Mouse (Mus musculus) stomach, postnatal 0 days (tissue): ENCODE results near the gene Catsper3. TPM values are rescaled to one million over a fixed set of nuclear protein-coding genes. Genes with fewer than 3 reads are reported as not detected.

Experiments used
- ATAC-seq: fragments of 200-750 bp; cut with Nextera tagmentation; 2 replicates; pipeline ENCODE4 v1.8.0; 2017; ENCODE audit not compliant: low FRiP score, low TSS enrichment
- DNase-seq: peaks from one replicate; pipeline ENCODE4 v3.0.0-alpha.2; 2016; ENCODE audit warnings: low spot score
- H3K27ac ChIP-seq: fragments of 300-500 bp; sonication (generic); replicated peaks from 2 replicates; pipeline ENCODE4 v1.5.1; 2014; ENCODE audit warnings: mild to moderate bottlenecking, control low read depth
- H3K27me3 ChIP-seq: fragments of 300-500 bp; sonication (generic); 2 replicates; pipeline ENCODE4 v1.6.1; 2014; ENCODE audit warnings: low read length; ENCODE audit not compliant: control insufficient read depth, insufficient read depth
- H3K36me3 ChIP-seq: fragments of 300-500 bp; sonication (generic); 2 replicates; pipeline ENCODE4 v1.6.1; 2014; ENCODE audit warnings: low read length, mixed read lengths; ENCODE audit not compliant: control insufficient read depth, insufficient read depth
- H3K4me1 ChIP-seq: fragments of 300-500 bp; sonication (generic); replicated peaks from 2 replicates; pipeline ENCODE4 v1.6.1; 2014; ENCODE audit warnings: antibody characterized with exemption; ENCODE audit not compliant: control insufficient read depth, insufficient read depth
- H3K4me2 ChIP-seq: fragments of 300-500 bp; sonication (generic); replicated peaks from 2 replicates; pipeline ENCODE4 v1.6.1; 2014; ENCODE audit warnings: low read depth, mild to moderate bottlenecking, control low read depth, moderate library complexity
- H3K4me3 ChIP-seq: fragments of 300-500 bp; sonication (generic); 2 replicates; pipeline ENCODE4 v1.5.1; 2014; ENCODE audit warnings: low read depth, low read length, control low read depth
- H3K9ac ChIP-seq: fragments of 300-500 bp; sonication (generic); 2 replicates; pipeline ENCODE4 v1.6.1; 2014; ENCODE audit warnings: mild to moderate bottlenecking, low read length, control low read depth, mixed read lengths
- H3K9me3 ChIP-seq: fragments of 300-500 bp; sonication (generic); 2 replicates; pipeline ENCODE4 v1.6.1; 2016; ENCODE audit warnings: low read length; ENCODE audit not compliant: control insufficient read depth
- CTCF ChIP-seq: IDR thresholded peaks from 2 replicates; pipeline ENCODE4 v1.5.1; 2016; ENCODE audit warnings: antibody characterized with exemption, low read depth, mild to moderate bottlenecking, moderate library complexity
- EP300 ChIP-seq: optimal IDR thresholded peaks from 2 replicates; pipeline ENCODE3; 2016; ENCODE audit warnings: antibody characterized with exemption
- WGBS: fragments of 180-500 bp; shearing (Covaris S2); extraction: QIAGEN DNeasy Blood & Tissue Kit; methylation state at CpG from one replicate; pipeline ENCODE4 v1.1.7; 2014; 5-methylcytosine and 5-hydroxymethylcytosine counted together
- polyA plus RNA-seq: library from polyadenylated mRNA; unstranded; fragments of >200 nt; fragmentation: Nextera tagmentation; extraction: Ambion mirVana; gene quantifications from 2 replicates; pipeline ENCODE4 v1.2.1, GENCODE M21; 2015

Catsper3 gene
- polyA plus RNA-seq, 1 experiment from 2014 or later, result 0.13 TPM

DNA sequence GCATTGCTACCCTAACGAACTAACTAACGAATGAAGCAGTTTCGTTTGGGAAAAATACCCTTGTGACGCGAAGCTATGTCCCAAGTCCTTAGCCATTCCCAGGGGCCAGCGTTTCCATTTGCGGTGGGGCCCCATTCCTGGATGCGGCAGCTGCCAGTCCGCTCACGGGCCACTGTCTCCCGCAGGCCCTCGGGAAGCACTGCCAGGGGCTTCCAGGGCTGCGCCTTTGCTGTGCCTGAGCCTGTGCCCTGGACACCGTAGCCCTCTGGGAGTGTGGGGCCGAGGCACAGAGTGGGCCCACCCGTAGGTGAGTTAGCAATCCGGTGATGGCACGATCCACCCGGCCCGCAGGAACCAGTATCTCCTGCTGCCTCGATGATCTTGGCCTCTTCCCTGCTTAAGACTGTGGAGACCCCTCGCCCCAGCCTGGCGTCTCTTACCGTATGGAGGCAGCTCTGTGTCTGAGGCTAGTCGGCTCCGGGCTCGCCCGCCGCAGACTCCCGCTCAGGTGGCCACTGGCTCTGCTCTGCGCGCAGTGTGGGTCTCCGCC is 51.3 kb downstream of the Catsper3 start:
- Histone ChIP-seq H3K9ac (peak overlapping the region; percentile 98), H3K4me1 (0 out of 2 replicates have a peak, but pooled peaks cover 3% of the 10 kb centered on the region), H3K27ac (peak overlapping the region; percentile 94), H3K36me3 (no peaks in the 10 kb centered on the region), H3K4me3 (peak overlapping the region; percentile 87), H3K27me3 (0 out of 2 replicates have a peak, but pooled peaks cover 3% of the 10 kb centered on the region), H3K9me3 (no peaks in the 10 kb centered on the region), H3K4me2 (peak overlapping the region; percentile 81)
- DNase-seq (no peak), ATAC-seq (no peak)
- WGBS, result 3% methylated on average over 32 of the region's 33 CpGs
- no peak for TF ChIP-seq EP300
- no peak for TF ChIP-seq CTCF

DNA sequence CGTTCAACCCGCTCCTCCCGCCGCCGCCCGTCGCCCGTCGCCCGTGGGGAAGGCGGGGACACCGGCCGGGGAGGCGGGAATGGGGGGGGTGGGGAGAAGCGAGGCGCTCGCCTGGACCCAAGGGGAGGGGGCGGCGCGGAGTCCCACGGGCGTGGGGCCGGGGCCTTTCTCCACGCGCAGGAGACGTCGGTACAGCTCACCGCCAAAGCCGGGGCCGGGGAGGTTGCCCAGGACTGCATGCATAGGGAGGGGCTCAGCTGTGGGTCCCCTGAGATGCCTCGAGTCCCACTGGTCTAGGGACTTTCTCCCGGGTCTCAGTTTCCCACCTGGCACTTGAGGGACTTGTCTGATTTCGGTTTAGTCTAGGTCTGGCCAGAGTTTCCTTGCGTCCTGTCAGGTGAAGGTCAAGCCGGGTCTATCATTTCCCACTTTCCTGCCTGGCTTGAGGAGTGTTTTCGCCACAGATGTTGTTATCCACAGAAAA is 51.8 kb downstream of the Catsper3 start, which contains the start of gene Pitx1:
TSS of gene Pitx1 (minus strand) at position 51 of the 484 bp plus-strand sequence.
- Histone ChIP-seq H3K4me1 (peaks cover 3% of the 10 kb centered on the region; the same call in 1 of the 2 replicates), H3K9ac (peak within 1 kb of the TSS; percentile 98), H3K9me3 (no peaks in the 10 kb centered on the region), H3K4me2 (peak within 1 kb of the TSS; percentile 81), H3K36me3 (no peaks in the 10 kb centered on the region), H3K4me3 (peak within 1 kb of the TSS; percentile 87), H3K27me3 (0 out of 2 replicates have a peak, but pooled peaks cover 3% of the 10 kb centered on the region), H3K27ac (peak within 1 kb of the TSS; percentile 94)
- 4% methylated on average over 33 of the region's 36 CpGs for WGBS
- no peak for DNase-seq
- no peak for ATAC-seq
- TF ChIP-seq CTCF (no peak), EP300 (no peak)

DNA sequence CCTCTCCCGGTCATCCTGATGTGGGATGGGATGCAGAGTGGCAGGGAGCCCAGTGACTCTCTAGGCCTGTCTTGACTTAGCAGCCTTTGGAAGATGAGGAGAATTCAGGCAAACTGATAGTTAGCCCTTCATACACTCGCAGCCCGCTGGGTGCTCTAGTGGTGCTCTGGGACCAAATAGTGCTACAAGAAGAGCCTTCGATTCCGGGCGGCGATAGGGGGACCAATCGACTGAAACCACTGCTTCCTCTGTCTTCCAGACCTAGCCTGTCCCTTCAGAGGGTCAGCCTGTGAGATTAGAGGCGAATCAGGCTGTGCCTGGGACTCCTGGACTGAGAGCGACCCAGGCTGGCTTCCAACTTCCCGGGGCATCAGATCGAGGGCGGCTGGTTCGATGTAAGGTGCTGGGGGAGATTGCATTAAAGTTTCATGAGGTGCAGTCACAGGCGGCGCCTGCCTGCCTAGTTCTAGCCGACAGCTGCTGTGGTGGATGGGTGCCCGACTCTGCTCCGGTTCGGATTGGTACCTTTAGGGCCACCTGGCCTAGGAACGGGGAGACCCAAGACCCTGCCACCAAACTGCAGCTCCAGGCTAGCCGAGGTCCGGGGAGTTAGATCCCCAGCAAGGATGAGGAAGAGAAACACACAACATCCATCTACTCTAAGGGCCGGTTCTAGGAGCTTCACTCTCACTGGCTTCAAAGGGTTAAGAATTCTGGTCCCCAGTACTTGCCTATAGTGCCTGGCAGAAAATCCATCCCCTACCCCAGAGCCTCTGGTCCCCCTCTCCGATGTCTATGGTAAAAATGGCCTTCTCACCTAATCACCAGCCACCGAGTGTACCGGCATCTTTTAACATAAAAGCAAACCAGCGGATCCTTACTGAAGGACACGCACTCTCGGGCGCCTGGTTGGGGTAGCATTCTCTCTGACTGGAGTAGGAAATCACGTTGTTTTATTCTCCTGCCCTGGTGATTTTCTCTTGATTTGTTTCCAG is 52.7 kb downstream of the Catsper3 start:
- H3K4me3 ChIP-seq, result peak overlapping the region; percentile 87
- H3K9ac ChIP-seq, result peak overlapping the region; percentile 98
- H3K4me1 ChIP-seq, result peaks cover 3% of the 10 kb centered on the region; the same call in 1 of the 2 replicates
- H3K9me3 ChIP-seq, result no peaks in the 10 kb centered on the region
- no peaks in the 10 kb centered on the region for H3K36me3 ChIP-seq
- H3K4me2 ChIP-seq, result peak overlapping the region; percentile 81
- ATAC-seq (no peak), DNase-seq (no peak)
- WGBS, result 25% methylated on average over 32 of the region's 32 CpGs
- no peak for TF ChIP-seq EP300
- TF ChIP-seq CTCF, result 0 out of 2 replicates have a peak, but pooled peaks have one; percentile 12
- H3K27ac ChIP-seq, result peak overlapping the region; percentile 94
- 0 out of 2 replicates have a peak, but pooled peaks cover 3% of the 10 kb centered on the region for H3K27me3 ChIP-seq

DNA sequence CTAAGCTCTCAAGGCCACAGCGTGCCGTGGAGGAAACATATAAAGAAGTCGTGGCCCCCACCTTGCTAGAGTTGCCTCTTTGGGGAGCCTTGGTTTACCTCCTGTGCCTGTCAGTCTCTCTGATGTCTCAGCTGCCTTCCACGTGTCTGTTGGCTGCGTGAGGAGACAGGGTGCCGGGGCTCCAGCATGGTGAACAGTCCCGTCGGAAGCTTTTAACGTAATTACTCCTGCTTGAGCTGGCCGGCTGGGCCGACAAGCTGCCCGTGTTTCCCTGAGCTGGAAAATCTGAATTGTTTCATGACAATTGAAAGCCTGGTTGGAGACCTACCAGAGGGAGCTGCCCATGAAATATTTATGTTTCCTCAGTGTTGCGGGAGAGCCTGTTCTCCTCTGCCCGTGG is 55.9 kb downstream of the Catsper3 start:
- Histone ChIP-seq H3K27ac (peak overlapping the region; percentile 89), H3K27me3 (no peaks in the 10 kb centered on the region), H3K9ac (no peak overlapping the region), H3K36me3 (no peaks in the 10 kb centered on the region), H3K4me1 (no peaks in the 10 kb centered on the region; the same call in 1 of the 2 replicates), H3K9me3 (no peaks in the 10 kb centered on the region), H3K4me2 (no peak overlapping the region), H3K4me3 (no peak overlapping the region)
- DNase-seq (no peak), ATAC-seq (no peak)
- WGBS, result 41% methylated on average over 14 of the region's 14 CpGs
- no peak for TF ChIP-seq CTCF
- TF ChIP-seq EP300, result no peak

DNA sequence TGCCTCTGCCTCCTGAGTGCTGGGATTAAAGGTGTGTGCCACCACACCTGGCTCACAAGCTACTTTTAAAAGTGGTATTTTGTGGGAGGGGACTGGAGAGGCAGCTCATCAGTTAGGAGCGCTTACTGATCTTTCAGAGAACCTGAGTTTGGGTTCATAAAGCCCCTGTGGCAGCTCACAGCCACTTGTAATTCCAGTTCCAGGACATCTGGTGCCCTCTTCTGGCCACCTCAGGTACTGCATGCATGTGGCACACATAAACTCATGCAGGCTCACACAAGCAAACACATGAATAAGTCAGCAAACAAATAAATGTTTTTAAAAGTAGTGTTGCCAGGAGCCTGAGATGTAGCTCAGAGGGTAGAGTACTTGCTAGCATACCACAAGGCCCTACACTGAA is 59.3 kb downstream of the Catsper3 start:
- H3K4me1 ChIP-seq, result peaks cover 17% of the 10 kb centered on the region

More for the DNA sequence above, 59.3 kb downstream of the Catsper3 start:
- Histone ChIP-seq H3K9ac (no peak overlapping the region), H3K27me3 (no peaks in the 10 kb centered on the region), H3K9me3 (no peaks in the 10 kb centered on the region), H3K4me3 (no peak overlapping the region), H3K36me3 (no peaks in the 10 kb centered on the region), H3K4me2 (no peak overlapping the region), H3K27ac (no peak overlapping the region)
- TF ChIP-seq CTCF (peak; percentile 66), EP300 (no peak)
- WGBS, result 96% methylated on average over 1 of the region's 1 CpGs
- DNase-seq (no peak), ATAC-seq (no peak)
